Mouse (Mus musculus): ENCODE results near the gene Prkab1. TPM values are rescaled to one million over a fixed set of nuclear protein-coding genes. Genes with fewer than 3 reads are reported as not detected.

The Prkab1 gene
- total RNA-seq (2021): 62.5 and 64.4 TPM in 2 replicates
- long read RNA-seq, experiment 1, transcript Prkab1-201 (7 exons, 2,089 nt): minor isoform, 34 of 114 reads
- long read RNA-seq, experiment 1, transcript Prkab1-202 (8 exons, 2,026 nt): major isoform, 67 of 114 reads
- long read RNA-seq, experiment 1, partial matches to known transcripts: 2 of 114 reads
- long read RNA-seq, experiment 1, other reads (novel, unspliced or antisense): 7 of 114 reads
- long read RNA-seq, experiment 2, transcript Prkab1-201 (7 exons, 2,089 nt): minor isoform, 20 of 70 reads
- long read RNA-seq, experiment 2, transcript Prkab1-202 (8 exons, 2,026 nt): major isoform, 42 of 70 reads
- long read RNA-seq, experiment 2, partial matches to known transcripts: 2 of 70 reads
- long read RNA-seq, experiment 2, other reads (novel, unspliced or antisense): 4 of 70 reads

DNA sequence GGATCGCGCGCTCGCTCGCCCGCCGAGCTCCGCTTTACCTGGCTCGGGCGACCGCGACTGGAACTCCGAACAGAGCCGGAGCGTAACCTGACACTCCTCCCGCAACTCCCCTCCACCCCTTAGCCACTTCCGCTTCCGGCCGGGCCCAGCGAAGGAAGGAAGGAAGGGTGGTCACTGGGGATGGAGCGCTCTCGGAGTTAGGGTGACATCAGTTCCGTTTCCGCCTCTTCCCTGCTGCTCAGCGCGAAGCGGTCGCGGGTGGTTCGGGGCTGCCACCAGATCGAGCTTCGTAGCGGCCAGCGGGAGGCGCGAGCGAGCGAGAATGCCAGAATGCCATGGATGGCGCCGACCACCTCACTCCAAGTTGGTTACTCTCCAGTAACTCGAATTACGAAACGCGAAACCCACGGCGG lies at the start of gene Prkab1:
Prkab1 (minus strand) TSS at position 182 of the 413 bp plus-strand sequence.
- peak; percentile 97 for DNase-seq

DNA sequence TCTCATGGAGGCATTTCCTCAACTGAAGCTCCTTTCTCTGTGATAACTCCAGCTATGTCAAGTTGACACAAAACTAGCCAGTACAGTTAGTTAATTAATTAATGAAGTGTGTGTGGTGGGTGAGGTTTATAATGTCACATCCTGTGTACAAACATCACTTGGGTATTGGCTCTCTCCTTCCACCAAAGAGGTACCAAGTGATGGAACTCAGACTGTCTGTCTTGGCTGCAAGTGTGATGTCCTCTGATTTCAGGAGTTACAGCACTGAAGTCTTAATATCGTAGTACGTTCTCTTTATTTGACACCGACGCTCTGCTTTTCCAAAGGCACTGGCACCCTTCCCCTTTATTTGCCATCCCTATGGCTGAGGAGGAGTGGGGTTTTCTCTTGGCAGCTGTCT lies 45.3 kb upstream of the Prkab1 start:
- no peak for DNase-seq

DNA sequence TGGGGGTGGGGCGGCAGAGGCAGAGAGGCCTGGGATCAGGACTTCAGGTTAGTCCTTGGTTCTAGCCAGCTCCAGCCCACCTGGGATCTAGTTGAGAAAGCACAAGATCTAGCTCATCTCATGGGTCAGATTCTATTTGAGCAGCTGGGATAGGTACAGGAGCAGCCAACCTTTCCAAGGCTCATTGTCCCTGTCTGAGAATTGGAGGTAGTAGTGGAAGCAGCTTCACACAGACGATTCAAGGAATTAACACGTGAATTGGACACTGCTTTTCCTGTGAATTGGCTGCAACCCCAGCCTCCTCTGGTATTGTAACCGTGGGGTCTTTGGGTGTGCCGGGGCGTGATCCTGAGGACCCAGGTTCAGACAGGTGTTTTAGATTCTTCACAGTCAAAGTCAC lies 28.5 kb upstream of the Prkab1 start:
- DNase-seq: no peak

DNA sequence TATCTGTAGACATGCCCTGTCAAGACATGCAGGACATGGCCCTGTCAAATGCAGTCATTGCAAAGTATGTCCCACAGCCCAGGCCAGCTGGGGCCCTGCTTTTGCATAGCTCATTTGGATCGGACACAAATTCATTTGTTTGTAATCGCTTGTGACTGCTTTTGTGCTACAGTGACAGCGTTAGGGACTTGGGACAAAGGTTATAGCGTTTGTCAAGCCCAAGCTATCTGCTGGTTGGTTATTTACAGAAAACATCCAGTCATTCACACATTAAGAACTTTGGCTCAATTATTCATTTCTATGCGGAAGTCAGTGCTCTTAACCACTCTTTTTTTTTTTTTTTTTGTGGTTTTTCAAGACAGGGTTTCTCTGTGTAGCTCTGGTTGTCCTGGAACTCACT lies 27.9 kb upstream of the Prkab1 start:
- no peak for DNase-seq

DNA sequence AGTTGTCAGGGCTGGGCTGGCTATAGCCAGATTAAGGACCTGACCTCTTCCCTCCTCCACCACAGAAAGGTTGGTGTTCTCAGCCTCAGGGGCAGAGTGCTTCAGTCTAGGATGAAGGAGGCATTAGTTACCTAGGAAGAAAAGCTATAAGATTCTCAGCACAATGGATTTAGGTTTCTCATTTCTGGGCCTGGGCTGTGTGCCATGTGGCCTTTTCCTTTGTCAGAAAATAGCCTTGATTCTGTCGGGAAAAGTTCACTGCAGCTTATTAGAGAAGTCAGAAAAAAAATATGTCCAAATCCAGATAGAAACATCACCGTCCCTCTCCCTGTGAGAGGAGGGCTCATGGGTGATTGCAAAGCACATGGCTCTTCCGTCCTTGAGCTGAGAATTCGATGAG lies 25.5 kb upstream of the Prkab1 start:
- peak; percentile 50 for DNase-seq

DNA sequence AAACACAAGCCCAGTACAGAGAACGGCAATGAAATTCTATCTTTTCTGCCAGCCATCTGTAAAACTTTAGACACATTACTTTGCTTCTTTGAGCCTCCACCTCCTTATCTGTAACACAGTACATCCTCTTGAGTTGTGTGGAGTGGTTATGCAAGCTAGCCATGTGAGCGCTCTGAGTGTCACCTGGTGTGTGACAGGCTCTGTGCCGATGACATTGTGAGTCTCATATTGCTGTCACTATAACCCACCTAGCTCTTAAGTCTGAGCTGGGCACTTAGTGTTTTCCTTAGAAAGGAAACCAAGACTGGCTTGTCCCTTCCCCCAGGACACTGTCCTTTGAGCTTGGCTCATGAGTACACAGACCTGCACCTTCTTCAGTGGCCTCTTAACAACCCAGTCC lies 24.0 kb upstream of the Prkab1 start:
- DNase-seq: no peak

DNA sequence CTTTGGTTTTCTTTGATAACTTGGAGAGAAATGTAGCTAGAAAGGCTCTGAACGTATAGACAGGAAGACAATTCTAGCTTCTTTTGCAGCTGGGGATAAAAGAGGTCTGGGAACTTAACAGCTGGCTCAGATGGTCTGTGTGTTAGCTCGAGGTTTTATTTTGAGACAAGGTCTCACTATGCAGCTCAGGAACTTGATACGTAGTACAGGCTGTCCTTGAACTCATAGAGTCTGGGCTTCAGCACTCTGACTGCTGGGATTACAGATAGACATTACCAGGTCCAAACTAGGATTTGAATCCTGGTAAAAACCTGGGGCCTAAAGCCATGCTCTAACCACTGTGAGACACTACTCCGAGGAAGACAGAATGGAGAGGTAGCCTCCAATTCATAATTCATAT lies 21.9 kb upstream of the Prkab1 start:
- DNase-seq: no peak

DNA sequence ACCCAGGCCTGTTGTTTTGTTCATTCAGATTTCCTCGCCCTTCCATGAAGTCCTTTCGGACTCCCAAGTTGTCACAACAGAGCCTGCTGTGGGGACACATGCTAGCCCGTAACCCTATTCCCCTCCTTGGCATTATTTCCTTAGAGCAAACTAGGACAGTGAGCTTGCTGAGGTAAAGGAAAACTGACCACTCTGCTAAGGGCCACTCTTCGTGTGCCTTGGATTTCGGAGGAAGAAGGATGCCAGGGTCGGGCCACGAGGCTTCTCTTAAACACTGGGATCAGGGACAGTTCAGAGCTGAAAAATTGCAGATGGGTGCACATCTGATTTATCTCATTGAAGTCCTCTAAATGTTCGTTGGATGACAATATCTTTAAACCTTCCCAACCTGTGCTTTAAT lies 21.3 kb upstream of the Prkab1 start:
- DNase-seq: no peak

DNA sequence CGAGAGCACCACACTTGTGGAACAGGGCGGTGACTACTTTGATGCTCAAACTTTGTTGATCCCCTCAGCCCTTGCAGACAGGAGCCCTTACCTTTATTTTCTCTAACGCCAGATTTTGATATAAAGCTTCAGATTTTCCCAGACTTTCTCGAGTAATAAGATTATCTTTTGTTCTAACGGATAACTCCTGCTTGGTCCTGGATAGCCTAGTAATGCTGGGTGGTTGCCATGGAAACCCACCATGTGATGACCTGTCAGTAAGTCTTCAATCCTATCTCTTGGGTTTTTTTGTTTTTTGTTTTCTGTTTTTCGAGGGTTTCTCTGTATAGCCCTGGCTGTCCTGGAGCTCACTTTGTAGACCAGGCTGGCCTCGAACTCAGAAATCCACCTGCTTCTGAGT lies 17.9 kb upstream of the Prkab1 start:
- DNase-seq: no peak

DNA sequence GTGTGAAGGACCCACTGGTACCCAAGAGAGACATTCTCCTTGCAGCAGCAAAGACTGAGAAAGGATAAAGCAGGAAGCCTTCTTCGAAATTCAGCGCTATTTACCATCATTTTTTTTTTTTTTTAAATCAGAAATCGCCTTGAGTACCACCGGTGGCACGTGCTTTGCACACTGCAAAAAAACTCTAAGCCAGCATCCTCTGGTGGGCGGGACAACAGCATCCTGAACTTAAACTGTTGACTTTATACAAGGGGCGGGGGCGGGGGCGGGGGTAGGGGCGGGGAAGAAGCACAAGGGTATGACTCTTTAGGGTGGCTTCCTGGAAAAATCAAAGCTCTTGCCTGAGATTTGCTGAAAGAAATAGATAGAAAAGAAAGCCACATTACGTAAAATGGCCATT lies 15.4 kb upstream of the Prkab1 start:
- no peak for DNase-seq

DNA sequence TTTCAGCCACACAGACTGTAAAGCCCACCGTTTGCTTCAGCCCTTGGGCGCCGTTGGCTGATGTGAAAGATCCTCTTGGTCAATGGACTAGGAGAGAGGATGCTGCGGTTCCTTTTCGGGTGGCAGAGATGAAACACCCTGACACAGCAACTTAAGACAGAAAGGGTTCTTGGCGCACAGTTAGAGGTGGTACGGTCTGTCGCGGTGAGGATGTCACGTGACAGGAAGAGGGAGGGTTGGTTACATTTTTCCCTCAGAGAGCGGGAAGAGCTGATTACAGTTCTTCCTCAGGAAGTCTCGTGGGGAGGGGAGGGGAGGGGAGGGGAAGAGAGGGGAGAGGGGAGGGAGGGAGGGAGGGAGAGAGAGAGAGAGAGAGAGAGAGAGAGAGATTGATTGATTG lies 13.4 kb upstream of the Prkab1 start:
- no peak for DNase-seq

DNA sequence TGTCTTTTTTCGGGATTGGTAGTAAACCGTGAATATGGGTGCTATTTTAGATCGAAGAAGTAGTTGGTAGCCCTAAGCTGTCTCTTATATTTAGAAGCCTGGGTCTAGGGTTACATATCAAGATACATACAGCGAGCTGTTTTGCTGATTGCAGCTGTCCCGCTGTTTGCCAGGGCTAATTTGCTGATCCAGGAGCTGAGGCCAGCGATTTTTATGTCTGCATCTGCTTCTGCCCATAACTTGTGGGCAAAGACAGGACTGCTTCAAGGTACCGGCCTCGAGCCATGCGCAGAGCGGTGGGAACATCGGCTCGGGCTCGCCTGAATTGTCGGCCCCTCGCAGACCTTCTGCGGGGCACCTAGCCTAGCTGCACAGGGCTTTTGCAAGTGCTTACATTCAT lies 12.2 kb upstream of the Prkab1 start:
- no peak for DNase-seq

DNA sequence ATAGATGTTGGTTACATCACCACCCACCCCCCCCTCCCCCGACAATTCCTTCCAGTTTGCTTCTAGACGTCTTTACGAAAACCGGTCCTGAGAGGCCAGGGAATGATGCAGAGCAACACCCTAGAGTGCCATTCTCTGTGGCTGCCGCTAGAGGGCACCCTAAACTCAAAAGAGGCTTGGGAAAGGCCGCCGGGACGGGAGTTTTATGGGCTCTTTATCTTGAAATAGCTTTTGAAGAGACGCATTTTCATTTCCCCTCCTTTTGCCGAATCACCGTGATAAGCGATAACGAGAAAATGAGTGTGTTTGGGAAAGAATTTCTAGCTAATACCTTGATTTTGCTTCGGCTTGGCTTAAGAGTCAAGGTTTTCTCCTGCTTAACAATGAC lies 6.9 kb upstream of the Prkab1 start:
- DNase-seq: peak; percentile 86

DNA sequence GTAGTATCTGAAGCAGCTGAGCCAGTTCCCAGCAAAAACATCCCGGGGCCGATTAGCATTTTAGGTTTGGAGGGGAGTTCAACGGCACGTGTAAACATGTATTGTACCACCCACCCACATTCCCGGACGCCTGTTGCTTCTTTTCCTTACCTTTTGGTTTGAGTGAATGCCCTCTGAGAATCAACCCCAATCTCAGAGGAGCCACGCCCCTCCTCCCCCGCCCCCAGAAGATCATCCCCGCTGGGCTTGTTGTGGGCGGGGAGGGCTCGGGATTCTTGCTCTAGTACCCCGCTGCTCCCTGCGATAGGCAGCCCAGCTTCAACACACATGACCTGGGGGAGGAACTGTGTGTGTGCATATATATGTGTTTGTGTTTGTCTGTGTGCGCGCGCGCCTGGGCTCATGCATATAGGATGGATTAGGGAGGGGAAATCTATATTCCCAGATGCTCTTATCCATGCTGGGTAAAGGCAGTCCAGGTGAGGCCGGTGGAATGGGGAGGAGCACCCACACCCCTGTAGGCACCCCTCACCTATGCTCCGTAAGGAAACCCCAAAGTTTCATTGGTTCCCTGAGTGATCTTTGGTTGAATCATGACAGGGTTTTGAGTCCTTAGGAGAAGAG lies 6.4 kb upstream of the Prkab1 start:
- no peak for DNase-seq

DNA sequence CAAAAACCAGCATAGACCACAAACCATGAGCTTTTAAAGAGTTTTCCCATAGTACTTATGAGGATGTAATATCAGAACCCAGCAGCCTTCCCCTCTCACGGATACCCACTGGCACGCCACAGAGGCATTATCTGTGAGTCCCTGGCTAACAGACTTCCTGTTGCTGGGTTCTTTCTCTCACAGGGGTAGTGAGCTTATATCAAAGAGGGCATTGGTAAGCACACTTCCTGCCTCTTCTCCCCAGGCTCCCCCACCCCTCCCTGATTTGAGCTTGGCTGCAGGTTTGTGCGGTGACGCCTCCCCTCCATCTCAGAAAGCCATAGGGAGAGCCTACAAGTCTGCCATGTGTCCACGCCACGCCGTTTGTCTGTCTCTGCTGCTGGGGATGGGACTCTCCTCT lies 4.8 kb upstream of the Prkab1 start:
- no peak for DNase-seq

DNA sequence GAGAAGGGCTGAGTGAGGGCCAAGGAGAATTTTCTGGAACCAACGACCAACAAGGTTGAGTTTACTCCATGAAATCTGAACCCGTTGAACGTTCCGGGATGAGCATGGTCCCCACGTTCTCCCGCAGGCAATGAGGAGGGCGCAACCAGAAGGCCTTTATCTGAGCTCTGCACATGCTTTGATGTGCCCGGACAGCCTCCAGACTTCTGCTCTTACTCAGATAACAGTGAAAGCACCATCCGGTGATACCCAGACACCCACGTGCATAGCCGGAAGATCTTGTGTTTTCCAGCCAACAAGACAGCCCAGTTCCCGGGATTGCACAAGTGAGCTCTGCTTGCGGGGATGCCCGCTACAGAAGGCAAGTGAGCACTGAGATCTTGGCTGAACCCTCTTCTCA lies 2.3 kb upstream of the Prkab1 start:
- DNase-seq: no peak

DNA sequence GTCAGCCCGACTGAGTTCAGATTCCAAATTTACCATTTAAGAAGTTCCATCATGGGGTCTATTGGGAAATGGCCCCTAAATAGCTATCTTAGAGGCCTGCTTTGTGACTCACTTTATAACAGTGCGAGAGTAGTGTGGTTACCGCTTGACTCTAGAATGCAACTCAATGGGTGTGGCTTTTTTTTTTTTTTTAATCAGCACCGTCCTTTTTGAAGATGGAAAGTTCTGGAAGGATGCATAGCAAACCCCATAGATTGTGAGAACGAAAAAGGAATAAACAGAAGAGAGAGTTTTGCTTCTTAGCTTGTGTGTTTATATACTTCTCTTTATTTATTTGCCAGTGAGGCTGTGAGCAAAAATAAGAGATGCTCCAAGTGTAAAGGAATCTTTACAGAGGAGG lies 1.8 kb upstream of the Prkab1 start:
- DNase-seq: no peak

DNA sequence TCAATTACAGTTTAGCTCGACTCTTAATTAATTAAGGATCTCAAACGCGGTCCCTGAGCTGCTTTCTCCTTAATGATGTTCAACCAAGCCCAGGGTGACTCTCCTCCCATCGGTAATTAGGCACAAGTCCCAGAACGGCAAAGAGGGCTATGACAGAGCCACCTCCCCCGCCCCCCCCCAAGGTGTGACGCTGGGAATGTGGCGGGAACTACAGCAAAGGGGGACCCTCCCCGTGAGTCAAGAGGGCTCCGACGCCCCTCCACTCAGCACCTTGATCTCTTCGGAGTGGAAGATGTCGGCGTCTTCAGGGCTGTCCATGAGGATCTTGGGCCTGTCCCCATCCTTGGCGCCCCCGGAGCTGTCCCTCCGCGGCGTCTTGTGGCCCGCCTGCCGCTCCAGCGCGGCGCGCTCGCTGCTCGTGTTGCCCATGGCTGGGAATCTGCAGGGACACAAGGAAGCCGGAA lies 455 bp downstream of the Prkab1 start:
- no peak for DNase-seq

DNA sequence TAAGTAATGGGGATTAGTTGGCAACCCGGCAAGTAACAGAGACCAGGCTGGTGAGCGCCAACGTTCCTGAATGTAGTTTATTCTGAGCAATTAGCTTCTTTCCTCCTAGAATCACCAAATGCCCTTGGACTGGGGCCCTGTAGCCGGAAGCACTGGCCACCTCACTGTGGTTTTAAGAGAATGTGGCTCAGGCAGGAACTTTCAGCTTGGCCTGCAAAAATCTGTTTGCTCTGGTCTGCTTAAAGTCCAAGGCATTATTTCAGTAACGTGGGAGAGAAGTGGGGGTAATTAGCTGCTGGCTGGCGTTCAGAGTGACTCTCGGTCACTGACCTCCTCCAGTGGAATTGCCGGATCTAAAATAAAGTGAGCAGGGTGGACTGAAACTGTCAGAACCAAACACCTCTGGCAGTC lies 1.1 kb downstream of the Prkab1 start:
- peak; percentile 66 for DNase-seq

DNA sequence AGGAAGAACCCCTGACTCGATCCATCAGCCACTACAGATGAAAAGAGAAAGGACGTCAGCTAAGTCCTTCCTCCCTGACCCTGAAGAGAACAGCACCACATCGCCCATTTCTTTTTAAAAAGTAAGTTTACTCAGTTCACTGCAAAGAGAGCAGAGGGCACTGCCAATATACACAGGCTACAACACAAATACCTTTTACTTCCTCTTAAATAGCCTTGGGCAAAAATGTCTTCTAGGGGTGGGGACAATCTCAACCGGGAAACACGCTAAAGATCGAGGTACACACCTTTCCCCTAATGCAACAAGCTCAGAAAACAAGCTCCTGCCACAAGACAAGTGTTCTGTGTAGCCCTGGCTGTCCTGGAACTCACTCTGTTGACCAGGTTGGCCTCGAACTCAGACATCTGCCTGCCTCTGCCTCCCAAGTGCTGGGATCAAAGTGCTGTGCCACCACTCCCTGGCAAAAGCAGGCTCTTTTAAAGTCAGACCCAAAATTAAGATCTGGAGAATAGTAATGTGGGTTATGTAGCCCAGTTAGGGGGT lies 1.6 kb downstream of the Prkab1 start:
- no peak for DNase-seq

DNA sequence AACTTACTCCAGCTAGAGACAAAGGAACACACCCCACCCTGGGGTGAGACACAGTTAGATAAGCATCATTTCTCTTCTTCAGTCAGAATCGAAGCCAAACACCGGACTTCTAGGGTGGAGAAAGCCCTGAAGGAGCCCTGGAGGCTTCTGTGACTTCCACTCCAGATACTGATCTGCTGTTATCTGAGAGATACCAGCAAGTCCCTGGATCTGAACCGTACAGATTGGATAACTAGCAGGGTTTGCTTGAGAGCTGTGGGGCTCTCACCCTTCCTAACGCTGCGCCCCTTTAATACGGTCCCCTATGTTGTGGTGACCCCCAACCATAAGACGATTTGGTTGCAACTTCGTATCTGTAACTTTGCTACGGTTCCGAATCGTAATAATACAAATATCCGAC lies 2.2 kb downstream of the Prkab1 start:
- DNase-seq: no peak

DNA sequence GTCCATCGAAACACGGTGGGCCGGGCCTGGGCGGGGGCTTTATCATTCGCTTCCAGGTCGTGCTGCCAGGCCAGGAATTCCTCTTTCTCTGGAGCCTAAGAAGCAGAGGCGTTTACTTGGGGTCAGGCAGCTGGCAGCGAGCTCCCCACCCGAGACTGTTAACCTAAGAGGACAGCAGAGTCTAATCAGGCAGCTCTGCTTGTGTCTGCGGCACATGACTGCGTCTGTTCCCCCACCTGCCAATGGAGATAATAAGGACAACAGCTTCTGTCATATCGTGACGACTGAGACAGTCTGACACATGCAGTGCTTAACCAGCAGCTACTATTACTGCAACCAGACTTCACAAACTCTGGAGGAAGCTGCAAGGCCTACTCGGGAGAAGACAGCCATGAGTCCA lies 2.8 kb downstream of the Prkab1 start:
- DNase-seq: no peak

DNA sequence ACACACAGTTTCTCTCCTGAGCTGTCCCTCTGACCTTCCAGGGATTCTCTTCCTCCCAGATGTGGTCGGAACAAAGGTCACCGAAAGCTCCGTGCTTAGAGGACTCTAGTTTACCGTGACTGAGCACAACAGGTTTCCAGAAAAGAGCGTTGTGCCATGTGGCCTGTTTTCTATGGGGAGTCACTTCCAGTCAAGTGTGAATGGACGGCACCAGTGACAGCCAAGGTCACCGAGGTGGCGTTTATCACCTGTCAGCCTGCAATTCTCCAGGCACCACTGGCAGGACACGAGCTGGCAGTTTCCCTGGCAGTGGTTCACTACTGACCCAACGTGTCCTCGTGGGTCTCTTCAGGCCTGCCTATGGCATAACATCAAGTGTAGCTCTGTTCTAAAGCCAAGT lies 4.9 kb downstream of the Prkab1 start:
- peak; percentile 71 for DNase-seq

DNA sequence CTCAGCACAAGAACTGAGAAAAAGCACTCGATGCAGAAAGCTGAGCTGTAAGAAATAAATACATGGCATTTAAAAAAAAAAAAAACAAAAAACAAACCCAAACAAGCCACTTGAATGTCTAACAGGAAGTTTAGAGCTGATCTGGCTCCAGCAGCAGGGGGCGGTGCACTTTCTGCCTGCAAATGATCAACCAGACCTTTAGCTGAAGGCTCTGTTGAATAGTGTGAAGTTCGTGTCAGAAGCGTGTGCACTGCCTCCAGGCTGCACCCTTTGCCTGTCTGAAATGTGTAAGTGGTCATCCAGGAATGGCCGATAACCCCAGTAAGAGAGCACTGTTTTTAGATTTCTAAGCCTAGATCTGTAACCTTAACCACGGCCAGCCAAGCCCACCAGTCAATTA lies 5.5 kb downstream of the Prkab1 start:
- no peak for DNase-seq

Data from adrenal gland, postnatal 14 days (tissue).